Mouse (Mus musculus) megakaryocyte, embryonic 14.5 days (primary cell): ENCODE results near the gene Palmd. TPM values are rescaled to one million over a fixed set of nuclear protein-coding genes. Genes with fewer than 3 reads are reported as not detected.

ENCODE experiments used
- H3K27me3 ChIP-seq: replicated peaks from 2 replicates; pipeline ENCODE3; 2012; ENCODE audit warnings: inconsistent platforms
- H3K36me3 ChIP-seq: replicated peaks from 2 replicates; pipeline ENCODE3; 2012; ENCODE audit warnings: low read length, inconsistent platforms, mixed read lengths
- H3K4me1 ChIP-seq: 2 replicates; pipeline ENCODE4 v1.6.1; 2012; ENCODE audit warnings: inconsistent platforms
- H3K4me3 ChIP-seq: replicated peaks from 2 replicates; pipeline ENCODE3; 2012; ENCODE audit warnings: moderate library complexity, mild to moderate bottlenecking, inconsistent platforms
- H3K9me3 ChIP-seq: 2 replicates; pipeline ENCODE4 v1.6.1; 2012; ENCODE audit warnings: inconsistent platforms
- FLI1 ChIP-seq: IDR thresholded peaks from 2 replicates; pipeline ENCODE4 v1.6.1; 2012; ENCODE audit warnings: low read length, inconsistent platforms, mixed read lengths
- GATA1 ChIP-seq: IDR thresholded peaks from 3 replicates; pipeline ENCODE4 v1.6.1; 2012; ENCODE audit warnings: mixed read lengths, low read length, inconsistent platforms, borderline replicate concordance
- polyA plus RNA-seq: library from polyadenylated mRNA; stranded (reverse); fragments of >175 nt; gene quantifications from 2 replicates; pipeline ENCODE4 v1.2.3, GENCODE M21; 2012; ENCODE audit warnings: low replicate concordance; ENCODE audit not compliant: insufficient read depth

Gene Palmd
- polyA plus RNA-seq, 1 experiment = not detected

DNA sequence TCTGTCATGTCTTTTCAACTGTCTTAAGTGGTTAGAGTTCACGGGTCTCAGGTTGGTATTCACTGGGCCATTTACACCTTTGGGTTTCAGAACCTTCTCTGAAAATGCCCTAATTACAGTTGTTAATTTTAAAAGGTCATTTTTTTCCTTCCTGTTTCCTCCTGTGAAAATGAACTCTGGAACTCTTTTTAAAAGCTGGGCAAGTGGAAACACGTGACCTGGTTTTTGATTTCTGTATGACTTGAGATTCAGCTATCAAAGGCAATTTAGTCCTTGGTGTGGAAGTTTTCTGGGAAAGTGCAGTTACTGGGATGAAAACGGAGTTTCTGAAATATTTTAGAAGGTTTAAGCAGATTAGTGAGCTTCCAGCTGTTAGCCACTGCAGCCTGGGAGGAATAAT, 98.4 kb downstream of the Palmd start:
- Histone ChIP-seq H3K36me3 (peaks cover 79% of the 10 kb centered on the region), H3K4me1 (peaks cover 55% of the 10 kb centered on the region)
- TF ChIP-seq FLI1 = no peak
- no peak for TF ChIP-seq GATA1

More for the DNA sequence above, 98.4 kb downstream of the Palmd start:
- Histone ChIP-seq H3K9me3 (no peaks in the 10 kb centered on the region), H3K4me3 (no peak overlapping the region), H3K27me3 (no peaks in the 10 kb centered on the region)

Other genes with a start within 250 kb of the Palmd start
- 0.34 and 1.0 TPM in 2 replicates for gene Agl, start 160.8 kb downstream of the Palmd start, polyA plus RNA-seq
- gene Frrs1, start 109.5 kb downstream of the Palmd start, polyA plus RNA-seq = 13.7 TPM in 1 of 2 replicates, not detected in the other
- gene 4930455H04Rik, start 720 bp downstream of the Palmd start, polyA plus RNA-seq = not detected in 2 replicates